8 mouse cellular contexts compared by ENCODE assay signal in genomic region chr9:23062656-23063444, GRCm38 (mm10).
DNase-seq lines count a peak whose midpoint lies in the region; ATAC-seq and TF ChIP-seq lines count a peak whose summit lies in the region.

No protein-coding gene starts in this region.

- intact Hi-C loops in heart, postnatal 36 days (cut with DNase I) = no loop called here

- H3K9ac ChIP-seq in heart, embryonic 15.5 days = no peak overlapping the region
- H3K9ac ChIP-seq in forebrain, postnatal 0 days = no peak overlapping the region
- H3K9ac ChIP-seq in midbrain, embryonic 13.5 days (replicated peaks) = no peak overlapping the region

- no peak for ATAC-seq in heart, embryonic 15.5 days (replicated peaks; ENCODE audit: insufficient number of reproducible peaks, insufficient read depth, low FRiP score, low read depth)
- peak; percentile 21; the same call in 1 of the 2 replicates for ATAC-seq in forebrain, postnatal 0 days
- ATAC-seq in midbrain, embryonic 13.5 days = peak; percentile 73
- no peak for ATAC-seq in granulocyte monocyte progenitor cell, adult 5-6 weeks (replicated peaks; ENCODE audit: poor library complexity, severe bottlenecking)

- H3K36me3 ChIP-seq in heart, embryonic 15.5 days = no peaks in the 10 kb centered on the region
- no peaks in the 10 kb centered on the region for H3K36me3 ChIP-seq in forebrain, postnatal 0 days (ENCODE audit: insufficient read depth)
- no peaks in the 10 kb centered on the region for H3K36me3 ChIP-seq in midbrain, embryonic 13.5 days

- no peak overlapping the region for H3K4me3 ChIP-seq in heart, embryonic 15.5 days
- no peak overlapping the region for H3K4me3 ChIP-seq in forebrain, postnatal 0 days (ENCODE audit: low read depth, low read length)
- H3K4me3 ChIP-seq in midbrain, embryonic 13.5 days (replicated peaks) = no peak overlapping the region

- WGBS in heart, embryonic 15.5 days = 56% methylated on average over 7 of the region's 7 CpGs
- 38% methylated on average over 7 of the region's 7 CpGs for WGBS in forebrain, postnatal 0 days
- 32% methylated on average over 7 of the region's 7 CpGs for whole genome bisulfite sequencing in midbrain, embryonic 13.5 days

- no peaks in the 10 kb centered on the region for H3K27me3 ChIP-seq in heart, embryonic 15.5 days
- H3K27me3 ChIP-seq in forebrain, postnatal 0 days (ENCODE audit: insufficient read depth, low read length) = no peaks in the 10 kb centered on the region
- H3K27me3 ChIP-seq in midbrain, embryonic 13.5 days = peaks cover 14% of the 10 kb centered on the region

- H3K27ac ChIP-seq in heart, embryonic 15.5 days = 0 out of 2 replicates have a peak overlapping the region, but pooled peaks have one; percentile 1
- peak overlapping the region; percentile 54 for H3K27ac ChIP-seq in forebrain, postnatal 0 days (ENCODE audit: low read depth, low read length)
- H3K27ac ChIP-seq in midbrain, embryonic 13.5 days = peak overlapping the region; percentile 54

- no peak for DNase-seq in heart, postnatal 36 days
- DNase-seq in adrenal gland, postnatal 14 days = peak; percentile 29
- peak; percentile 26 for DNase-seq in forebrain, postnatal 0 days
- DNase-seq in spleen, postnatal 36 days (ENCODE audit: low spot score in 2 of 2) = no peak
- DNase-seq in gastrocnemius, adult 18-20 months (ENCODE audit: low spot score) = no peak

- 0 out of 2 replicates have a peak, but pooled peaks cover 4% of the 10 kb centered on the region for H3K4me1 ChIP-seq in heart, embryonic 15.5 days (replicated peaks)
- H3K4me1 ChIP-seq in forebrain, postnatal 0 days (ENCODE audit: insufficient read depth) = peaks cover 12% of the 10 kb centered on the region
- H3K4me1 ChIP-seq in midbrain, embryonic 13.5 days (replicated peaks) = peaks cover 35% of the 10 kb centered on the region

- no peak for TF ChIP-seq CTCF in forebrain, postnatal 0 days (IDR thresholded peaks at IDR 0.05; ENCODE audit: low read depth)

- no peak overlapping the region for H3K4me2 ChIP-seq in heart, embryonic 15.5 days
- H3K4me2 ChIP-seq in forebrain, postnatal 0 days (ENCODE audit: low read depth) = no peak overlapping the region
- no peak overlapping the region for H3K4me2 ChIP-seq in midbrain, embryonic 13.5 days (replicated peaks)

- no peaks in the 10 kb centered on the region for H3K9me3 ChIP-seq in heart, embryonic 15.5 days (replicated peaks)
- no peaks in the 10 kb centered on the region for H3K9me3 ChIP-seq in forebrain, postnatal 0 days (ENCODE audit: low read length)
- no peaks in the 10 kb centered on the region; the same call in 1 of the 2 replicates for H3K9me3 ChIP-seq in midbrain, embryonic 13.5 days

Comparison
In these comparisons a context has a peak if more than half of its experiments do, and no peak if none do; other contexts are left out.
1. ATAC-seq: peak in forebrain, postnatal 0 days (single experiment) and midbrain, embryonic 13.5 days (single experiment); none in heart, embryonic 15.5 days (single experiment) and granulocyte monocyte progenitor cell, adult 5-6 weeks (single experiment).
2. H3K27ac ChIP-seq: peak in every context shown above with its lines; median percentile 54 in forebrain, postnatal 0 days; 54 in midbrain, embryonic 13.5 days; 1 in heart, embryonic 15.5 days.
3. DNase-seq: peak in adrenal gland, postnatal 14 days (single experiment) and forebrain, postnatal 0 days (single experiment); none in heart, postnatal 36 days (0 of 2), spleen, postnatal 36 days (0 of 2) and gastrocnemius, adult 18-20 months (single experiment).